Mouse (Mus musculus) lung, postnatal 36 days (tissue): ENCODE results near the gene Ttll8.

Experiments used
- DNase-seq: peaks from one replicate; pipeline ENCODE4 v3.0.0; 2022; ENCODE audit warnings: mixed read lengths

Gene Ttll8

DNA sequence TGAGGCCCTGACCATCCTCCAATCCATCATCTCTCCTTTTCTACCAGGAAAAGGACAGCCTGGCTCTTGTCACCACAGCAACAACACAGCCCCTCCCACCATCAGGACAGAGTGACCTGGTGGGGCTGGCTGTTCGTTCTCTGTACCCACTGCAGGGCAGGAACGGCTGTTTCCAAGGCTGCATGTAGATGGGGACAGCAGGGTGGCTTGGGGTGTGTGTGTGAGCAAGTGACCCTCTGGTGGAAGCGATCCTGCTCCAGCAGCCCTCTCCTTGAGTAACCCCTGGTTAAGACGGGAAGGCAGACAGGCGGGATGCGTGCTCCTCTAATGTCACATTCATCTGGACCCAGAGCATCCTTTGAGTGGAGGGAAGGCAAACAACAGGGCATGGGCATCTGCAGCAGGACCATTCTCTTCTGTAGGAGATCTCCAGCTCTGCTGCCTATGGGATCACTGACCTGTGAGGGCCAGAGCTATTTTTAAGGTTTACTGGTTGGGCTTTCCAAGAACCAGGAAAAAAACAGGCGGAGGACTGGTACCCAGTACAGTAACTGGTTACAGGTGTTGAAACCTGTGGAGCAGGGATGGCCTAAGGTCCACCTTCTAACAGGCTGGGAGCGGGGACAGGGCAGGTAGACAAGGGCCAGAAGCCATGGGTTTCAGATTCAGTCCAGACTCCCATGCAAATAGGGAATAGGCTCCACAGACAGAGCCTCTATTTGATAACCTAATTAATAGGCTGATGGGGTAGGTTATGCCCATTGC lies 94.8 kb downstream of the Ttll8 start:
- no peak for DNase-seq

DNA sequence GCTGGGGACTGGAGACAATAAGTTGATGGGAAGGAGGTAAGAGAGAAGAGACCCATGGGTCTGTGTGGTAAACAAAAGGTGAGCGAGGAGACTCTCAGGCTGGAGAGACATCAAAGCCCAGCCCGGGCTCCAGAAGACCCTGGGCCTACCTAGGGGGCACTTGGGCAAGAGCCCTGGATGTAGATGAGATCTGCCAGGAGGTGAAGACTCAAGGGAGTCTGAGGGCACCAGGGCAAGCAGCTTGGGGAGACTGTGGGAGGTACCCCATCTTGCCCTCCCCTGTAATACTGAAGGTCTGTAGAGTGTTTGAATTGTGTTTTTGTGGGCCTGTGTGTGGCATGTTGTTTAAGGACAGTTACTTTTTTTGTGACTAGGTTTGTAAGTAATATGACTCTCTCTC lies 95.5 kb downstream of the Ttll8 start:
- no peak for DNase-seq

DNA sequence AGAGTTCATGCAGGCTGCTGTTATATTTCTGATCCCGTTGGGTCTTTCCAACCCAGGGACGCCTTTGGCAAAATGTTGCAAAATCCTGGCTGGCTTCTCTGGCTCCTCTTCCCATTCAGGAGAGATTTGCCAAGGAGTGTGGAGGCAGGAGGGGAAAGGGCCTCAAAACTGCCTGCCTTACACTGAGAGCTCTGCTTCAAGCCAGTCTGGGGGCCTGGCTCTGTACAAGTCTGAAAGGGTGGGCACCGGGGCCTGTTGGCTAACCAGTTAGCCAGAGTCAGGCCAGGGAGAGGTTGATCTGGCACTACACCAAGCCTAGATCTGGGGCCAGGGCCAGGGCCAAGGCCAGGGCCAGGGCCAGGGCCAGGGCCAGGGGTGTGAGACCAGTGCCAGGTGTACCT lies 96.1 kb downstream of the Ttll8 start:
- DNase-seq: peak; percentile 74

- DNase-seq: no peak
Measured at GRCm38 (mm10) chr15:88857361-88857760, 96.9 kb downstream of the Ttll8 start.

DNA sequence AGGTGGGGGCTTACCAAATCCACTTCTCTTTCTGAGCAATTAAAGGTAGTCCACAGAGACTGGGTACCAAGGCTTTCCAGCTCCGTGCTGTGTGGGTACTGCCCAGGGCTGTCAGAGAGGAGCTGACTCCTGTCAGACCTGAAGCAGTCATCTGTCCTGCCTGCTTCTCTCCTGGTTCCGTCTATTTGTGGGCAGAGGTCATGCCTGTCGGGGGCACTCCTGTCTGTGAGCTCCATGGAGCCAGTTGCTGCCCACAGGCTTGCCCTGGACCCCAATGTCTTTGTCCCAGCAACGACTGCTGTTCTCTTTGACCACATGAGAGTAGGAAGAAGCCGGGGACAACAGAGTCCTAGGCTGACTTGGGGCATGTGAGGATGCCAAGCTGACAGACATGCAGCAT lies 97.6 kb downstream of the Ttll8 start:
- no peak for DNase-seq

GRCm38 (mm10) chr15:88855896-88856417 lies 98.3 kb downstream of the Ttll8 start:
- DNase-seq: peak; percentile 35

DNA sequence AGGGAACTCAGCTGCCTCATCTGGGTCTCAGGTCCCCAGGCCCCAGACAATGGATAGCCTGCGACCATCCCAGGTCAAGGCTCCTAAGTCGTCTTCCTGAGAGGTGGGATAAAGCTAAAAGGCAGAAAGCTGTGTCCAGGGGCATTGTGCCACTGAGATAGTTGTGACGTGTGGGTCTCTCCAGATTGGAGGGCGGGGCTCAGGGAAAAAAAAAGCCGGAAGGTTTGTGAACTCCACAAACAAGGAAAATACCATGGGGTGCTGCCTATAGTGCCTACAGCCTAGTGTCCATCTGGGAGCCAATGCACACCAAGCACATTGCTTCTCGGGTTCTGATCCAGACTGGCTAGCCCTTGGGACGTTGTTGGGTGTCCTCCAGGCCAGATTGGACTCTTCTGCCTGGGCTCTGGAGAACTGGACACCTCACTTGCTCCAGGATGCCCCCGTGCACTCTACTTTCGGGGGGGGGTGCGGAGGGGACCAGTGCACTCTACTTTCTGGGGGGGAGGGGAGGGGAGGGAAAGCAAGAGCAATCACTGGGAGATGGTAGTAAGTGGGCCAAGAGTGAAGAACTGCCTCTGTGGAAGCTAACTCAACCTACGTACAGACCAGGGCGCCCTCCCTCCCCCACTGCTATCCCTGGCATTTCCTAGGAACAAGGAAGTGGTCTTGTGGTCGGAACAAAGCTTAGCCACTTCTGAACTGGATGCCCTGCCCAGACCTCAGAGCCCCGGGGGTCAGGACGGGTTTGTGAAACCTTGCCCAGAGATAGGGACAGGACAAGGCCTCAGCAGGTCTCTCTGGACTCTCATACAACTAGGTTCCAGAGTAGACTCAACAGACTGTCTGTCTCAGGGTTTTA lies 99.0 kb downstream of the Ttll8 start:
- DNase-seq: peak; percentile 85

- DNase-seq: no peak
Measured at GRCm38 (mm10) chr15:88854119-88854968, 99.9 kb downstream of the Ttll8 start.

DNA sequence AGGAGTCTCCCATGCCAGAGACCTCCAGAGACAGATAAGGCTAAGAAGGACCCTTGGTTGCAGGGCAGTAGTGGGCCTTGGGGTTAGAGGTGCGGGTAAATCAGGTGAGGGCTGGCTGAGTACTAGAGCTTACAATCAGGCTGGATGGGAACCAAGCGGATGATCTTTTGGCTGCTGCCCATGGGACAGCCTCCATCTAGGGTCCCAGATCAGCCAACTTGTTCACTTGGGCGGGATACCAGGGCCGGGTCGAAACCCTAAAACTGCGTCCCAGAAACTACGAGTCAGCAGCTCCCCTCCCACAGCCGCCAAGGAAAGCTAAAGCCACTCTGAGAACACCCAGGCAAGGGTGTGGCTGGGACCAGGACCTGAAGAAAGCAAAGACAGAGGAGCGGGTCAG lies 101.1 kb downstream of the Ttll8 start:
- DNase-seq: no peak

- DNase-seq: peak; percentile 94
Measured at GRCm38 (mm10) chr15:88851507-88852149, 102.6 kb downstream of the Ttll8 start.

- peak; percentile 28 for DNase-seq
Measured at GRCm38 (mm10) chr15:88851076-88851475, 103.1 kb downstream of the Ttll8 start.

- DNase-seq: peak; percentile 96
Measured at GRCm38 (mm10) chr15:88850146-88850826, 103.9 kb downstream of the Ttll8 start.

- DNase-seq: no peak
Measured at GRCm38 (mm10) chr15:88849621-88850020, 104.6 kb downstream of the Ttll8 start.

GRCm38 (mm10) chr15:88848661-88849060 lies 105.6 kb downstream of the Ttll8 start:
- DNase-seq: no peak

DNA sequence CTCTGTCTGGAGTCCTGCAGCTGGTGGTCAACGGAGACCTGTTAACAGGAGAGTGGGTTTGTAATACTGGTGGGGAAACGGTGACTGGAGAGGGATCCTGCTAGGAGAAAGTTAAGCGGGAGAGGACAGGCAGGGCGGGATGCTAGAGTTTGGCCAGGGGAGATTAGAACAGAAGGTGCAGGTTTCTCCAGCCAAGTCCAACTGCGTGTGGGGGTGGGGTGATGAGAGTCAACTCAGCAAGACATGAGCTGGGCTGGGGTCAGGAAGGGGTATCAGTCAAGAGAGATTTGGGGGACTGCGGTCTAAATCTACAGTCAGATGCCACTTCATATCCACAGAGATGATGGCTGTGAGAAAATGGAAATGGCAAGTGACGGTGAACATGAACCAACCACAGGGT lies 109.3 kb downstream of the Ttll8 start:
- DNase-seq: no peak

DNA sequence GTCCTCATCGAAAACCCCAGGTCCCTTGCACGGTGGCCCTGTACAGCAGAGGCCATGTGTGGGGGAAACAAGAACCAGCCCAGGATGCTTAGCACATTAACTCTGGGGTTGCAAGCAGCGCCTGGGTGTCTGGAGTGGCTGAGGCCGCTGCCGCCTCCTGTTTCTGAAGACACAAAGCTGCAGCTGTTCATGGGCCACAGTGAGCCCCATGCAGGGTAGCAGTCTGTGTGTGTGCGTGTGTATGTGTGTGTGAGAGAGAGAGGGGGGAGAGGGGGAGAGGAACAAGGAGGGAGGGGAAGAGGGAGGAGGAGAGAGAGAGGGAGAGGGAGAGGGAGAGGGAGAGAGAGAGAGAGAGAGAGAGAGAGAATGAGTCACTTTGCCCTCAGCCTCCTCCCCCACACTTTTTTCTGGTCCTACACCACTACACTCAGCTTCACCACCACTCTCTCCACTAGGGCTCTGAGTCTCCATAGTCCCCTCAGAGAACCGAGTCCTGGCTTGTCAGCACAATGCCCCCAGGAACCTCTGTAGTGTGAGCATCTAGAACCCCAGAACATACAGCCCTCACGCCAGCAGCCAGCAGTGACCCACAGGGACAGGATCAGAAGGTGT lies 110.6 kb downstream of the Ttll8 start:
- DNase-seq: no peak

- no peak for DNase-seq
Measured at GRCm38 (mm10) chr15:88842300-88842673, 111.9 kb downstream of the Ttll8 start.

DNA sequence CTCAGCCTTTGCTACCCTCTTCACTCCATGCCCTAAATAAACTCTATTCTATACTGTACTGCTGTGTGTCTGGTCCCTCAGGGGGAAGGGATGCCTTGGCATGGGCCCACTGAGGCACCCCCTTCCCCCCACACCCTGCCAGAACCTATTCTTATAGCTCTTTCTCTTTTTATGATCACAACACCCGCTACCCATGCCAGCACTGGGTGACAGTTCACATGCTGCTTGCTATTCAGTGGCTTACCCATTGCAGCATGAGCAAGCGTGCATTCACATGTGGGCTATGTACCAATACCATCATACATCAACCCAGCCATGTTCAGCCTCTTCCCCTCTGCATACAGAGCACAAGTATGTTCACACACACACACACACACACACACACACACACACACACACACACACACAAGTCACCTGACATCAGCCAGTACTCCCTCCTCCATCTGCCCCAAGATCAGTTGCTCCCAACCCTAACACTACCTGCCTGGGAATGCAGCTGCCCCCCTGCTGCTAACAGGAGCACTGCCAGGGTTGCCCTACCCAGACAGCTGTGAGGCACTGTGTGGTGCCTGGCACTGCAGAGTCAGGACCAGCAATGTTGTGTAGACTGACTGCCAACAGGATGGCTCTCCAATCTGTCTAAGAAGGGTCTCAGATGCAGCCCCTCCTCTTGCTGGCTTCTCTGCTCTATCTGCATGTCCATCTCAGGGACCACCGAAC lies 112.5 kb downstream of the Ttll8 start:
- no peak for DNase-seq

DNA sequence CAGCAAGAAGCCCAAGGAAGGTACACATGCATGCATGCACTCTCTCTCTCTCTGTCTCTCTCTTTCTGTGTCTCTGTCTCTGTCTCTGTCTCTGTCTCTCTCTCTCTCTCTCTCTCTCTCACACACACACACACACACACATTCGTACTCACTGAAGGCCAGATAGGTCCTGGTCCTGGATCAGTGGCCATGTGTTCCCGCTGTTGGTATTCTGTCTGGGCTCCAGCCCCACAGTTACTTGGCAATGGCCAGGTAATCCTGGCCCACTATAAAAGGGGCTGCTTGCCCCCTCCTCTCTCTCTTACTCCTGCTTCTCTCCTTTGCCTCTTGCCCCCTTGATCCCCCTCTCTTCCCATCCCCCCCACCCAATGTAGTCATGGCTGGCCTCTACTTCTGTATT lies 113.1 kb downstream of the Ttll8 start:
- DNase-seq: no peak
